Mouse (Mus musculus) embryonic fibroblast, embryonic 13.5 days (primary cell): ENCODE data around the gene Alkbh2.

Source experiments
- CTCF ChIP-seq: IDR thresholded peaks from 2 replicates; pipeline ENCODE4 v1.5.1; 2011; ENCODE audit warnings: mild to moderate bottlenecking, control low read depth, low read length, moderate library complexity, borderline replicate concordance; ENCODE audit not compliant: insufficient read depth
- POLR2A ChIP-seq: IDR thresholded peaks from 2 replicates; pipeline ENCODE4 v1.6.1; 2011; ENCODE audit warnings: low read depth, mild to moderate bottlenecking, control low read depth, low read length, moderate library complexity

- TF ChIP-seq POLR2A (no peak), CTCF (no peak)
Observed at GRCm38 (mm10) chr5:114116586-114116985, 11.4 kb downstream of the Alkbh2 start.
